Mouse (Mus musculus): ENCODE data around the gene Ccdc60. TPM values are rescaled to one million over a fixed set of nuclear protein-coding genes. Genes with fewer than 3 reads are reported as not detected.

Ccdc60 gene
- 0.43 and 0.51 TPM in 2 replicates for polyA plus RNA-seq (2012; rRNA removed)

GRCm38 (mm10) chr5:116288849-116289570 is at the start of gene Ccdc60:
Gene Ccdc60 (minus strand): TSS chr5:116288985.

DNA sequence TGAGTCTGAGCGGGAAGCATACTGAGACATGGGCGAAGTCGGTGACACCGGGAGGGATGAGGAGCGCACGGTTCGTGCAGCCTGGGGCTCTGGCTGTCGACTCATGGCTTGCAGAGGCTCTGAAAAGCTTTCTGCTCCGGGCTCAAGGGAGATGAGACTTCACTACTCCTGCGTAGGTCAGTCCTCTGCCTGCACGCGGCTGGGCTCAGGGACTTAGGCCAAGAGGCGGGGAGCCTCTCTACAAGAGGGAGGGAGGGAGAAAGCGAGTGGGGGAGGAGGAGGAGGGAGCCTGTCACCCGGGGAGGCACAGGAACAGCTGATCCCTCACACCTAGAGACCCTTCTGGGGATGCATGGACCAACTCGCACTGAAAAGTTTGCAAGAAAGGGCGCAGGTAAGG is 205.7 kb downstream of the Ccdc60 start, which contains the start of gene Tmem233:
Gene Tmem233 (minus strand): TSS at position 164 of the 400 bp plus-strand sequence.

Other genes with a start within 250 kb of the Ccdc60 start
- 0.11 and 0.15 TPM in 2 replicates for gene Tmem233, start 205.7 kb downstream of the Ccdc60 start, polyA plus RNA-seq (2012; rRNA removed)
- 37.9 and 41.0 TPM in 2 replicates for gene Hspb8, start 133.9 kb upstream of the Ccdc60 start, polyA plus RNA-seq (2012; rRNA removed)